Mouse (Mus musculus) heart, postnatal 14 days (tissue): ENCODE measurements around the gene Ikzf3. TPM values are rescaled to one million over a fixed set of nuclear protein-coding genes. Genes with fewer than 3 reads are reported as not detected.

Experiments
- DNase-seq, 2 experiments: peaks; one replicate each; pipeline ENCODE4 v3.0.0; 2021 to 2022
- intact Hi-C: fragments of 180-260 bp; cut with DNase I; formaldehyde crosslinking; loops from one replicate; pipeline ENCODE4 v1.15.1; 2025
- total RNA-seq, 2 experiments: library from RNA; stranded (reverse); gene quantifications; 2 replicates each; pipeline ENCODE4 v1.2.3; 2021

Ikzf3 gene
- total RNA-seq, 2 experiments from 2014 or later, result 0.81 to 5.4 TPM

DNA sequence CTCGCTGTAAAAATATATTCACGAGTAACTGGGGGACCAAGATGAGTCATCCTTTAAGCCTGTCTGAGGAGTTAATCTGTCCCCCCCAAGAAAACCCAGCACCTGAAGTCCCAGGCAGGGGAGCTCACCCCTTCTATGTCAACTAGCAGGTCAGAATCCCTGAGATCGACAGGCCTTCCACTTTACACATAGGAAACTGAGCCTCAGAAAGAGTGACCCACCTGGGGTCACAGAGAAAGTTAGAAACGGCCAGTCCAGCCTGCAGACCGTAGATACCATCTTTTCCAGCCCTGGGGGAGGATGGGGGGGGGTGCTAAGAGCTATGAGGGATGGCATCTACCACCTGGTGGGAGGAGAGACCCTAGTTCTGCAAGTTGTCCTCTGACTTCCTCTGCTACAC lies 89.3 kb downstream of the Ikzf3 start:
- DNase-seq, result no peak
- intact Hi-C loops, result loop anchor here (2.0 to 5.0 kb wide), 4 partner anchors 18 to 194 kb away; partner anchors contain the start of genes Lrrc3c and Mien1

DNA sequence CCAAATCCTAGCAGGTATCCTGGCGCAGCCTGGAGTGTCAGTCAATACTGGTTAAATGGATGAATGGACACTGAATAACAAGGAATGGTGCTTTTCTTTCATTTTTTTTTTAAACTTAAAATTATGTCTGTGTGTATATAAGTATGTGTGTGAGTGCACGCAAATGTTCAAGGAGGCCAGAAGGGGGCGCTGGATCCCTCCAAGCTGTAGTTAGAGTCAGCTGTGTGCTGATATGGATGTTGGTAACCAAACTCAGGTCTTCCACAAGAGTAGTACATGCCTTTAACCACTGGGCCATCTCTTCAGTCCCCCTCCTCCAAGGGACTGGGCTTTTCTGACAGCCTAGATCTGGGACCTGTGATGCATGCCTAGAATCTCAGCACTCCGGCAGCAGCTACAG lies 90.3 kb downstream of the Ikzf3 start:
- intact Hi-C loops, result loop anchor here (5.0 kb wide), 2 partner anchors 142 to 193 kb away; partner anchors contain the start of gene Lrrc3c

DNA sequence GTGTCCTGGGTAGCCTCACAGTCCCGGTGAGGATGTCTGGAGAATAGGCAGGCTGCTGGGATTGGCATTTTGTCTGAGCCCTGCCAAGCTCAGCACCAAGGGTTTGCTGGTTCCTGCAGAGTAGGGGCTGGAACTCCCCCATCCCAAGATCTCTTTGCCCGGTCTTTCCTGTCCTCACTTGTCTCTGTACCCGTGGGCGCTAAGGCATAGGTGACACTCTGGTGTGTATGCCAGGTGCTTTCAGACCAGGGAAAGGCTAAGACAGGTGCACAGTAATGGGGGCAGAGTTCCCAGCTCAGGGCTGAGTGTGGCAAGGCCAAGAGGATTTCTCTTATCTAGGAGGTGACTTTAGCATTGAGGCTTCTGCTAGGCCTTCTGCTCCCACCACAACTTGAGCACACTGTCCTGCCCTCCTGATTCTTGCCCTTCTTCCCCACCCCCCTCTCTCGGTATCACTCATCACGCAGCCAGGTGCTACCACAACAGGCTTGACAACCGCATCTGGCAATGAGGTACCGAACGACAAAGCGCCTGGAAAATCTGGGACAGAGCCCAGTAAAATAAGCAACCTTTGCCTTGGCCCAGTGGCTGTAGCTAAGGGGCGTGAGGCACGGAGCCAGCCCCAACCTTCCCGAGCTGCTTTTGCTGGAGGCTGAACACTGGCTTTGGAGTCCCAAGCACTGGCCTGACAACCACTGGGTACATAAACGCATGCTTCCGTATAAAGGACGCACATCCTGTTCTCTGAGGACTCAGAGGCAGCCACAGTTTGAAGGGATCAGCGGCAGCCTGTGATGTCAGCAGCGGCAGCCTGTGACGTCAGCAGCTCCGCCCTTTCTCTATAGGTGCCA lies 95.7 kb downstream of the Ikzf3 start:
- intact Hi-C loops, result no loop called here
- DNase-seq, result peak in 1 of 2 experiments; percentile 23

More for the DNA sequence above, 90.3 kb downstream of the Ikzf3 start:
- DNase-seq, result no peak

DNA sequence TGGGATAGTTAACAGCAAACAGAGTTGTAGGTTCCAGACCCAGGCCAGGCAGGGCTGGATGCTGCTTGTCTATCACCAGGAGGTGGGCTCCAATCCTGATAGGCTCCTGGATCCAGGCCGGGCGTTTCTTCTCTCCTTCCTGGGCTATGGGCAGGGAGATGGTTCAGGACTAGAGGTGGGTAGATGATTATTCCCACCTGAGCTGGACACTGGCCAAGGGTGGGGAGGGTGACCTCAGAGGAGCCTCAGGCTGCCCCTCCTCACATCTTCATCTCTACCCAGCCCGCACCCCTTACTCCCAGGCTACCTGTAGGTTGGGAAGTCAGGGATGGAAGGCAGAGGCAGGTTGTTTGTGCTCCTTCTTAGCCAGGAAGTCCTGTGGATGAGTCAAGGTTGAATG lies 96.4 kb downstream of the Ikzf3 start:
- intact Hi-C loops, result no loop called here
- DNase-seq, result no peak

DNA sequence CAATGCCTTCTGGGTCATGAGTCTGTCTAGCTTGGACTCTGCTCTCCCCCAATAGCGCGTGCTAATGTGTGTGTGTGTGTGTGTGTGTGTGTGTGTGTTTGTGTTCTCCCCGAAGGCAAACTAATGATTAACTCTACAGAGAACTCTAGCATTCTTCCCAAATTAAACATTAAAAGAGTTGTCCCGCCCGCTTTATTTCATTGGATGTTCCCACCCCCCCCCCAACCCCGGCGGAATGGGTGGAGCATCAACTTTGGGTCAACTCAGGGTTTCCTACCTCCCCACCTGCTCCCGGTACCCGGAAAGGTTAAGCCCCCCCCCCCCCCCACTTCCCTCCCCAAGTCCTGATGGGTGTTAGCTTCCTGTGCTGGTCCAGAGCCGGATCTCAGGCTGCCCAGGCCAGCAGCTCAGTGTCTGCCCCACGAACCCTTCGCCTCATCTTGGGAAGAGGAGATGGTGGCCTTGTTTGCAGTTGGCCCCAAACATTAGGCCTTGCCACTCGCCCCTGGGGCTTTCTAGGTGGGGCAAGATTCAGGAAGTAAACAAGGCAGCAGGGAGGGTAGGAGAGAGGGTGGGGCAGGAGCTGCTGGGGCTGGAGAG lies 97.5 kb downstream of the Ikzf3 start:
- no peak for DNase-seq
- intact Hi-C loops, result no loop called here

DNA sequence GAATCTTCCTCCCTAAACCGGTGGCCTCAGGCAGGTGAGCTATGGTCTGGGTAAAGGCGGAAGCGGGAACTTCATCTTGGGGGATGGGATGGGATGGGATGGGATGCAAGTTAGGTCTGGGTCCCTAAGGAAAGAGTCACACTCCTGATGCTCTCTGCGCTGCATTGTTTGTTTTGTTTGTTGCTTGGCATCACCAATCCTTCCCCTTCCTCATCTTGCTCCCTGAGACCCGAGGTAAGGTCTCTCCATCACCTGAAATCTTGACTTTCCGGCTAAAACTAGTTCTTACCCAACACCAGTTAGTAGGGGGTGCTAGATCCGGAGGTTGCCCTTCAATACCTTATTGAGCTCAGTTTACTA lies 98.4 kb downstream of the Ikzf3 start:
- DNase-seq, result no peak
- intact Hi-C loops, result no loop called here

DNA sequence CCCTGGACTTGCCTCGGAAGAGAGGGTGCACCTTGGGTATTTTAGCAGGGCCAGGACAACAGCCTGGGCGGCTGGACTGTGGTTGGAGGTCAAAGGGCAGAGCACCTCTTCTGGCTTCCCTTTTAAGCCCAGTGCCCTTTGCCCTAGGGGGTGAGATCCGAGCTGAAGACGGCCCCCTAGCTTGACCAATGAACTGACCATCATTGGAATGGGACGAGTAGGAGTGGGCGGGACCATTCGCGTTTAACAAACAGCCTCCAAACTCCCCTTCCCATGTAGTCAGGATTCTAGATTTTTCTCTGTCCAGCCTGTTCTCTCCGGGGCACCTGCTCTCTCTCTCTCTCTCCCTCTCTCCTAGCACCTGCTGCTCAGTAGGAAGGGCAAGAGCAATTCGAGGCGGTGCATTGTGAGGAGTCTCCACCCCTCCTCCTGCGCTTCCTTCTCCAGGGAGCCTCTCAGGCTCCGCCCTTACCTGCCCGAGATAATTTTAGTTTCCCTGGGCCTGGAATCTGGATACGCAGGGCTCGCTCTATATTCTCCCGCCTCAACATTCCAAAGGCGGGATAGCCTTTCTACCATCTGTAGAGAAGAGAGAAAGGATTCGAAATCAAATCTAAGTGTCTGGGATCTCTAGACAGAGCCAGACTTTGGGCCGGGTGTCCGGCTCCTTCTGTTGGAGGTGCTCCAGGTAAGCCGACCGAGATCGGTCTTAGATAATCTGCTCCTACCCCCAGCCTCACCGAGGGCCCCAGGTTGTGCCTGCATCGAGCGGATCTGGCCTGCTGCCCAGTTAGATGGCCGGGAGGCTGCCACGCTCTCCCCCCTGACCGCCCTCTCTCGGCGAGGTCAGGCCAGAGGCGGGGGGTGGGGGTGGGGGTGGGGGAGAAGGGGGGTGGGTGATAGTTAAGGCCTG lies 99.0 kb downstream of the Ikzf3 start:
- intact Hi-C loops, result no loop called here
- no peak for DNase-seq

DNA sequence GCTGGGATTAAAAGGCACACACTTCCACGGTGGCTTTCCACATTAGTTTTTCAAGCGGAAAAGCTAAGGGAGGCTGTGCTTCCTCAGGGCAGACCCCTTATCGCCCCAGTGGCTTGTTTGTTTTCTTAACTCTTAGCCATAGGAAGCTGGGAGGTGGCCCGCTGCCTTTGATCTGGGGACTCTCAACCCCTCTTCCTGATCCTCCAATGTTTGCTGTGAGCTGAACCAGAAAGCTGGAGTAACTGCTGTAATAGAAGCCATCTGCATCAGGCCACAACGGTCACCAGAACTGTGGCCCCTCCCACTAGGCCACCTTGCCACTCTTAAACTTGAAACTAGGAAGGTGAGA lies 99.6 kb downstream of the Ikzf3 start, which contains the start of gene Grb7:
Gene Grb7, plus strand, starts transcription at position 182 of the 349 bp plus-strand sequence.
- intact Hi-C loops, result no loop called here
- no peak for DNase-seq

DNA sequence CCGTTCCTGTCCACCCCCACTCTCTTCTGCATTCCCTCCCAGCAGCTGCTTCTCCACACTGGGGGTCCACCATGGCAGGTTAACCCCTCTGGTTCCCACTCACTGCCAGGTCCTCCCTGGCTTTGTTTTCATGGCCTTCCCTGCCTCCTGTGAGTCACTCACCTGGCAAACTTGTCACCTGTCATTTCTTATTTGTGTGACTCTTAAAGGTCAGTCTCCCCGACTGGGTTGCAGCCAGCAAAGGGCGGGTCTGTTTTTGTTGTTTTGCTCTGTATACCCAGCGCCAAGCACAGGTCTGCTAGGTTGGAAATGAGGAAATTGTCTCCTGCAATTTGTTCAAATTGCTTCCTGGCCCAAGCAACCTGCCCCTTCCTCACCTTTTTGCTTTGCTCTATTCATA lies 100.2 kb downstream of the Ikzf3 start:
- DNase-seq, result no peak
- intact Hi-C loops, result no loop called here

DNA sequence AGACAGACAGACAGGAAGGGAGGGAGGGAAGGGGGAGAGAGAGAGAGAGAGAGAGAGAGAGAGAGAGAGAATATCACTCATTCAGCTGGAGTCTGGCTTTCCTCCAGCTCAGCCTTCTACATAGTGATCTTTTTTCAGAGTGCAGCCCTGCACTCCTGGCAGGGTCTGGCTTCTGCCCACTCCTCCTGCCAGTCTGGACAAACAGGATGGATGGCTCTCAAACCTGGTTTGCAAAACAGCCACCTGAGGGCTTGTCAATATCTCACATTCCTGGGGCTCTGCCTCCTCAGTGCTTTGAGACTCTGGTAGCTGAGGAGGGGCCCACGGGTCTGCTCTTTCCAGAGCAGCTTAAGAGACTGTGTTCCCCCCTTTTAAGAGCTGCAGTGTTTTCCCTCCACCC lies 100.6 kb downstream of the Ikzf3 start:
- no peak for DNase-seq
- intact Hi-C loops, result no loop called here

DNA sequence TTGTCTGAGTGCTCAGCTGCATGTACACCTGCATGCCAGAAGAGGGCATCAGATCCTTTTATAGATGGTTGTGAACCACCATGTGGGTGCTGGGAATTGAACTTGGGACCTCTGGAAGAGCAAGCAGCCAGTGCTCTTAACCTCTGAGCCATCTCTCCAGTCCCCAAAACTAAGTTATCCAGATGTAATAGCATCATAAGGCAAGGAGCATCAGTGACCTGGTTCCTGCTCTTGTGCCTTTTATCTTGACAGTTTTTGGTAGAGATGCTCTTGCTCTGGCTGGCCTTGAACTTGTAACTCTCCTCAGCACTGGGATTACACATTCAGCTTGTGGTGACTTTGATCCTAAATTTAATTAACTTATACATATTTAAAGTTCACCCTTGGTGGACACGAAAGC lies 102.1 kb downstream of the Ikzf3 start:
- intact Hi-C loops, result no loop called here
- DNase-seq, result no peak

DNA sequence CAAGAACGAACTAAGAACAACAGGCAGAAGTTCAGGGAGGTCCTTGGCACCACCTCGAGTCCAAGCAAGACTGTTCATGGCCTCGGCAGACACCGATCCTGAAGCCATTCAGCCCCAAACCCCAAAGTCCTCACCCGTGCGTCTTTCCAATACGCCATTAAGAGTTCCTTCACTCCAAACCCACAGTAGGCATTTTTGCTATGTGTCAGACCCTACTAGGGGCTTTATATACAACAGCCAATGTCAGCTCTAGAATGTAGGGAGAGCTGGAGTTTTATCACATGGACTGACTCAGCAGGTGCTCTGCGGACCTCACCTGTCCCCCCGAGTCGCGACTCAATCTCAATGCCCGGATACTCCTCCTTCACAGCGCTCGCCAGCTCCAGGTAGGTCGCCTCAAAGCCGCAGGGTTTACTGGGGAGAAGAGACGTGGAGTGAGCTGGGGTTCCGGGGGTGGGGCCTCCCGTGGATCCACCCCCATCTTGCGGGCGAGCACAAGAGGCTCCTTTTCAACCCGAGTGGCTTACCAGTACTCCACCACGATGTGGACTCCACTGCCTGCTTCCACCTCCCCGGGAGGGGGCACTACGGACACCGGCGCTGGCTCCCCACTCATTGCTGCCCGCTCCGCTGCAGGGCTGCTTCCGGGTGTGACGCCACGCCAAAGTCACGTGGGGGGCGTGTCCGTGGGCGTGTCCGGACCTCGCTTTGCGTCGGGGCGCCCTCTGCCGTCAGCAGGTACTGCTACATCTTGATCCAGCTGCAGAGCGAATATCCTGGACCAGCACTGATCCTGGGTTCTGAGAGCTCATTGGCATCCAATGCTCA lies 107.3 kb downstream of the Ikzf3 start, which contains the start of gene Mien1:
Gene Mien1, minus strand, starts transcription at position 661 of the 828 bp plus-strand sequence.
- DNase-seq, result peak; percentile 97 to 99
- intact Hi-C loops, result loop anchor here (2.0 to 5.0 kb wide), 4 partner anchors 18 to 96 kb away; partner anchors contain the start of genes Erbb2 and Pgap3

DNA sequence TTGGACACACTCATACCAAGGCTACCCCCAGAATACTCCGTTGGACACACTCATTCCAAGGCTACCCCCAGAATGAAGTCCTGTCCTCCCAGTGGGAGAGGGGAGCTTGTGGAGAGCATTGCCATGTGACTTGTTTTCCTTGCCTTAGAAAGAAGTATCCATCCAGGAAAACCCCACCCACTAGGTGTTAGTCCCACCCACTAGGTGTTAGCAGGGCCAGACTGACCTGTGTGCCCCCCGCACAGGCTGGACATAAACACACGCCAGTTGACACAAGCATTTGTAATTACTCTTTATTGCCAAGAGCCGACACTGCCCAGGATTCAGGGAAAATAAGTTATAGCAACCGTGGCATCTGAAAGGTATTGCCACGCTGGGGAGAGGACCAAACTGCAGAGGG lies 108.4 kb downstream of the Ikzf3 start:
- intact Hi-C loops, result loop anchor here (5.0 kb wide), 1 partner anchor 35 kb away; the partner anchor contains the start of gene Pgap3
- DNase-seq, result no peak

DNA sequence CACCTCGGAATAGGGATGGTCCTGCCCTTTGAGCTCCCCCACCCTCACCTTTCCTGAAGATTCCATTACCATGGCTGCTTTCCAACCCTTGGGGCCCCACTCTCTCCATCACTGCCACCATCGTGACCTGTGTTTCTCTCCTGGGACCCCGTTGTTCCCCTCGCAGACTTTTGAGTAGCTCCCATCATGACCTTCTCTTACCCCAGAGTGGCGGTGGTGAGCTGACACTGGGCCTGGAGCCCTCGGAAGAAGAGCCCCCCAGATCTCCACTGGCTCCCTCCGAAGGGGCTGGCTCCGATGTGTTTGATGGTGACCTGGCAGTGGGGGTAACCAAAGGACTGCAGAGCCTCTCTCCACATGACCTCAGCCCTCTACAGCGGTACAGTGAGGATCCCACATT lies 110.1 kb downstream of the Ikzf3 start:
- DNase-seq, result no peak
- intact Hi-C loops, result loop anchor here (5.0 kb wide), 1 partner anchor 33 kb away; the partner anchor contains the start of gene Pgap3

DNA sequence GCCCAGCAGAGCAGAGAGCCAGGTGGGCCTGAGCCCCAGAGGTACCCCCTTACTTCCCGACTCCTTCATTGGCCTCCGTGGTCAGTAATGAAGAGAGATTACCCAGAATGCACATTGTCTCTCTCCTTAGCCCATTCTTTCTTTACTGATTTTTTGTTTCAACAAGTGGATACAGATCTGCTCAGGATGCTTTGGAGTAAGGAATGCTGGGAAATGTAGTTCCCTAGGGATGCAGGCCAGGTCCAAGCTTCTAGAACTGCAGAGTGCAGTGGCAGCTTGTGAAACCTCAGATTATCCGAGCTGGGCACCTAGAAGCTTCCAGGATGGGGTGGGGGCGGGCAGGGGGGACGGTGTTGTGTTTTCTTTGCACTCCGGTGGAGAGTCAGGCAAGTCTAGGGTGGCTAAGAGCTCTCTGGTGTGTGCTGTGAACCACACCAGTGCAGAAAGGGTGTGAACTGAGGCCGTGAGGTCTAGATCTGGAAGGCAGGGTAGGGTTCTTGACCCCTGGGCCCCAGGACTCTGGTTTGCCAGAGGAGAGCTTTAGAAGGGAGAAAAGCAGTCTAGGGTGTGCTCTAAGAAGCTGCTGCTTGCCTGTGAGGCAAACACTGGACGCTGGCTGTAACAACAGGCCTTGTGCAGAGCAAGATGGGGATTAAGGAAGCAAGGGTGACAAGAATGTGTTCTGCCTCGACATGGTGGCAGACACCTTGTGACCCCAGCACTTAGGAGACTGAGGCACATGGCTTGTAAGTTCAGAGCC lies 113.9 kb downstream of the Ikzf3 start:
- intact Hi-C loops, result no loop called here
- no peak for DNase-seq

DNA sequence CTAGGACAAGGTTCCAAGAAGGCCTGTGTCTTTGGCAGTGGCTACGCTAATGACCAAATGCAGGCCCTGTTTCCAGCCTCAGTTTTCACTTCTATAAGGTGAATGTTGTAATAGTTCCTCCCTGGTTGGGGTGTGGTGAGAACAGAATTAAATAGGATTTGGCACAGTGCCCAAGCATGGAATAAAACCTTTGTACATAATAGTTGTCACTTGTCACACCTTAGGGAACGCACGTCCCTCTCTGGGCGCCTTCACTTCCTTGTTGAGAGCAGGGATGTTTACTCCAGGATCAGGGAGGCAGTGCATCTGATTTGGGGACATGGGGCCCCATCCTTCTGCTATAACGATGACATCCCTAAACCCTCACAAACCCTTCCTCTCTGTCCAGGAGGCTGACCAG lies 117.4 kb downstream of the Ikzf3 start:
- DNase-seq, result no peak
- intact Hi-C loops, result no loop called here

DNA sequence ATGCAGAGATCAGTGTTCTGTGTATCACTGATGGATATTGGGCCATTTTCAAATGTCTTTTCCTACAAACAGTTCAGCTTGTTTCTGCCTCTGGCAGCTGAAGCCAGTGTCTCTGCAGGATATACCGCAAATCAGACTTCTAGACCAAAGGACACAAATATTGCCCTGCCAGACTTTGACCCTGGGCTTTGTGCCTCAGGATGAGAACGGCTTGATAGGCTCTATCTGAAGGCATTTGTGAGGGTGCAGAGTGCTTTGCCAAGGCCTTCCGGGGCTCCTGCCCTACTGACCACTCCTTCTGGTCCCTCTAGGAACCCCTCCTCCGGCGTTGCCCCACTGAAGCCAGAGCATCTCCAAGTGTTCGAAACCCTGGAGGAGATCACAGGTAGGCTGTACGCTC lies 119.2 kb downstream of the Ikzf3 start:
- intact Hi-C loops, result no loop called here
- DNase-seq, result no peak

DNA sequence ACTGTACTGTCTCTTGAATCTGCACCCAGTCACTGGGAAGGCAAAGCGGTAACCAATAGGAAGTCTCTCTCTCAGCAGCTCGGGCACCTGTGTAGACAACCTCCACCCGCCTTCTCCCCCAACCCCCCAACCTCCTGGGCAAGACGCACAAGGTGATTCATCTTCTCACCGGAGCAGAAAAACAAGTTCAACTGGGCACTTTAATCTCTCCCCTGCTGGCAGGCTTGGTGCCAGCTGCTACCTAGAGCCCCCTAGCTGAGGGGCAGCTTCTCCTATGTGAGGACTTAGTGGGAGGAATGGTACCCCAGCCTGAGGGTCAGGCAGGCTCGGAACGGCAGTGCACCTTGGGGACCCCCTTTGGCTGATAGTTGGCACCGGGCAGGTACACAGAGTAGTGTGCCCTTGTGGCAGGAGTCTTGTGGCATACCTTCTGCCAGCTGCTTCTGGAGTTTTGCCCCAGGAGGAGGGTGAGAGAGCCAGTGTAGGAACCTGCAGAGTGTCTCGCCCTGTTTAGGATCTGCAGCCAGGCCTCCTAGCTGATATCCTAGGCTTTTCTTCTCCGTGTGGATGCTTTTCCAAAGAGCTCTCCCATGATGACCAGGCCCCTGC lies 126.8 kb downstream of the Ikzf3 start:
- intact Hi-C loops, result no loop called here
- DNase-seq, result no peak

DNA sequence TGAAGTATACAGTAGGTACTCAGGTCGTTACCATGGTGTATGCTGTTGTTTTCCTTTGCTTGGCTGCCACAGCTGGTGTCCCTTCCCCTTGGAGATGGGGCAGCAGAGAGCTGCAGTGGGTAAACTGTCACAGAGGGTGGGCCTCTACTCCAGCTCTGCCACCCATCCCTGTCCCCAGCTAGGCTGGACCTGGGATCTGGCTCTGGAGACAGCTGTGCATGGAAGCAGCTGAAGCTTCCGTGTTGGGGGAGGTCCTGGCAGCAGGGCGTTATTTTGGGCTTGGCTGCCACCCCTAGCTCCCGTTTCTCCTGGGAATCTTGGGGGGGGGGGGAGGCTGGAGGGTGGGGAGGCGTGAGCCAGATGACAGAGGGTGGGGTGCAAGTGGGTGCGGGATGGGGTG lies 127.6 kb downstream of the Ikzf3 start:
- DNase-seq, result no peak
- intact Hi-C loops, result no loop called here
